Mouse (Mus musculus) kidney, postnatal 25 days (tissue): Measurements from ENCODE around the gene Gna12.

Experiments
- DNase-seq, 2 experiments: peaks; one replicate each; pipeline ENCODE4 v3.0.0; 2021; ENCODE audit warnings: mixed read lengths in 2 of 2

The Gna12 gene

DNA sequence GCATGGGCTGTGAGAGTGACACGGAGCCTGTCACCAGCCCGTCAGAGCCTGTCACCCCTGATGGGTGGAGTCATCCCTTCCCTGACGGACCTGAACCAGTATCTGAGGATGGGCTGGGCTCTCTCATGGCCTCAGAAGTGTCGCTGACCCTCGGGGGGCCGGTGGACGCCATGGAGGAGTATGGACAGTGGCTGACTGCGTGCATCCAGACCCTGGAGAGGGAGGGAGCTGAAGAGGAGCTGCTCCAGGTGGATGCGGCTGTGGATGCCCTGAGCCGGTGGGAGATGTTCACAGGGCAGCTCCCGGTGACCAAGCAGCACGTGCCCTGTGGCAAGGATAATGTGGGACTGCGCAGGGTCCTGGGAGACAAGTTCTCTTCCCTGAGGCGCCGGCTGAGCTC lies 78.2 kb downstream of the Gna12 start:
- DNase-seq: no peak

DNA sequence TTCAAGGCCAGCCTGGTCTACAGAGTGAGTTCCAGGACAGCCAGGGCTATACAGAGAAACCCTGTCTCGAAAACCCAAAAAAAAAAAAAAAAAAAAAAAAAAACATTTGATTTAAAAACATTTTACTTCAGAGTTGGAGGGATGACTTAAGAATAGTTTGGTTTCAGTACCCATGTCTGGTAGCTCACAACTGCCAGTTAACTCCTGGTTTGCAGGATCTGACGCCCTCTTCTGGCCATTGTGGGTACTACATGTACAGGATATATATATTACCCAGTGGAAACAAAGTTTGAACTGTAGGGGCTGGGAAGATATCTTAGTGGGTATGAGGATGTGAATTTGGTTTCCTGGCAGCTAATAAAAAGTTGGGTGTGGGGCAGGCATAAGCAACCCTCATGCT lies 79.3 kb downstream of the Gna12 start:
- peak in 1 of 2 experiments; percentile 78 for DNase-seq

GRCm38 (mm10) chr5:140749062-140749875 lies 81.0 kb downstream of the Gna12 start:
- peak; percentile 85 to 89 for DNase-seq

GRCm38 (mm10) chr5:140748425-140748824 lies 81.8 kb downstream of the Gna12 start:
- peak; percentile 78 to 94 for DNase-seq

DNA sequence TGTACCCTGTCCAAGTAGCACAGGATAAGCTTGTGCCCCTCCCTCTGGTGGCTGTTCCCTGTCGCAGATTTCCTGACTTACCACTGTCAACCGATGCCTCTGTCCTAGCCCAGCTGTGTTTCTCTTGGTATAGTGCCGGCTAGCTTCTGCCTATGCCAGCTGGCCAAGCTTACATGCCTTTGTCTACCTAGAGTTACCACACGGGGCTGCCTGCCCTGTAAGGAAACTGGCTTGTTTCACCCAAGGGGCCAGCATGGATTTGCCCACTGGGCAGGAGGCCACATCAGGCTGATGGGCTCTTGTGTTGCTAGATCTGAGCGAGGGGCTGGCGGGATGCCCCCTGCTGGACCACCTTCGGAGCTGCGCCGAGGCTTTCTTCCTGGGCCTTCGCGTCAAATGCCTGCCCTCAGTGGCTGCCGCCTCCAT lies 86.5 kb downstream of the Gna12 start:
- DNase-seq: no peak

- DNase-seq: no peak
Measured at GRCm38 (mm10) chr5:140741877-140742276, 88.4 kb downstream of the Gna12 start.

DNA sequence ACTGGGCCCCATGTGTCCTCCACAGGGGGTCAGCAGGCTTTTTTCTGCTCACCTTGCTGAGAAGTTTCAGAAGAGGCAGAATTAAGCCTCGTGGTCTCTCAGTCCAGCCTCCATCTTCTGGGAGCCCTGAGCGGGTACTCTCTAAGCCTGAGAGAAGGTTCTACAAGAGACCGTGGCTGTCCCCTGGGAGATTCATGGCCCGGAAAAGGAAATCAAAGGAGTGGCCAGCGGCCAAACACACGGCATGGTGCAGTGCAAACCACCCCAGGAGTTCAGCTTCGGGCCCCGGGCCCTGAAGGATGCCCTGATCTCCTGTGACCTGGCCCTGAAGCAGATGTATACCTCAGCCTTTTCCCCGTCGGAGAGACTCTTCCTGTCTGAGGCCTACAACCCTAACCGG lies 89.2 kb downstream of the Gna12 start:
- peak; percentile 57 to 65 for DNase-seq

- DNase-seq: no peak
Measured at GRCm38 (mm10) chr5:140739813-140740212, 90.4 kb downstream of the Gna12 start.

GRCm38 (mm10) chr5:140736166-140736565 lies 94.1 kb downstream of the Gna12 start:
- DNase-seq: no peak

GRCm38 (mm10) chr5:140735297-140735696 lies 94.9 kb downstream of the Gna12 start:
- peak; percentile 20 to 53 for DNase-seq

GRCm38 (mm10) chr5:140733336-140733735 lies 96.9 kb downstream of the Gna12 start:
- DNase-seq: no peak

GRCm38 (mm10) chr5:140732195-140732594 lies 98.0 kb downstream of the Gna12 start:
- no peak for DNase-seq

- no peak for DNase-seq
Measured at GRCm38 (mm10) chr5:140731040-140731797, 99.0 kb downstream of the Gna12 start.

DNA sequence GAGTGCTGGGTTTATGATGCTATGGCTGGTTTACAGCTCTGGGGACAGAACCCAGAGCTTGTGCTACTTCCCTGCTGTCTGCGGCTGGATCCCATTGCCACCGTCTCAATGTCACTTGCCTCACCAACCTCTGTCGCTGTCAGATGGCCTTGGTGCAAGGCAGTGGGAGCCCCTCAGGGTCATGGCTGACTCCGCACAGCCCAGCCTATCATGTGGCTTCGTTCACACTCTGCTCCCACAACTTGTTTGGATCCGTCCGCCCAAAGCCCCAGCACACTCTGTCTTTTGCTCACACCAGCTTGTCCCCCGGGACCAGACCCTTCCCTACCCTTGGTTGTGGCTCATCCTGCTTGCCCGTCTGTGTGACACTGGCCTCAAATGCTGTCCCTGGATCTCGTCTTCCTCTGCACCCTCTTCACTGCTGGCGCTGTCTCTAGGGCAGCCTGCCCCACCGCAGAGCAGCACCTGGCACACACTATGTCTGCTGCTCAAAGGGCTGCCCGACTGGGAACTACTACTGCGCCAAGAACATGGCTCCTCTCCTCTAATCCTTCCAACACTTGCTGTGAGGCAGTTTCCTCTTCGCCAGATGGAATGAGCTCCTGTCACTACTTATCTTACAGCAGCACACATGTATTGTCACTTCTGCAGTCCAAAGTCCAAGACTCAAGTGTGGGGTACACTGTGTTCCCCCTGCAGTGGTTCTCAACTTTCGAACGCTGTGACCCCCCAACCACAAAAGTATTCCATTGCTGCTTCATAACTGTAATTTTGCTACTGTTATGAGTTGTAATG lies 103.1 kb downstream of the Gna12 start:
- no peak for DNase-seq

DNA sequence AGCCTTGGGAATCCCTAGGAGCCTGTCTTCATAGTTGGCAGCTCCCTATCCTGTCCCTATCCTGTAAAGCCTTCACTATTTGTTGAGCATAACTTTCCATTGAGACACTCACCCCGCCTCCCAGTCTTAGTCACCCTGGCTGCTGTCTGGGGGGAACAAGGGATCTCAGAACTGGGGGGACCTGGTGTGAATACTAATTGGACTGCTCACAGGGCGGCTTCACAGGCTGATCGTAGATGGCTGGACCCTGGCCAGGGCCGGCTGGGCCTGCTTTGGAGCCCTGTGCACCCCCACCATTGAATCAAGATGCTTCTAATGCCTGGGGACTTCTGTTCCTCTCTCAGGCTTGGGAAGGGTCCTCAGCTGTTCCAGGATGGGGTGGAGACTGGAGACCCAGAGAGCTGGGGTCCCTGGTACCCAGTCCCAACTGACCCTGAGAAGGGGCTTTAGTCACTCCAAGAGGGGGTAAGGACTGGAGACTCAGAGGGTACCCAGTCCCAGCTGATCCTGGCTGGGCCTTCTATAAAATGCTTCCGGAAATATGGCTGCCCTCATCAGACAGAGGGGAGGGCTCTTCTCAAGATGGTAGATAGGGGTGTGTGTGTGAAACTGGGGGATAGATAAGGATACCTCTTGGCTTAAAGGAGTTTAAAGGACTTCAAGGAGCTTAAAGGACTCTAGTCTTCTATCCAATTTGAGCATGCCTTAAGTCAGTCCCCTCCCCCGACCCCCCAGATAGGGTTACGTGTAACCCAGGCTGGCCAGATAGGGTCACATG lies 104.0 kb downstream of the Gna12 start:
- no peak for DNase-seq

DNA sequence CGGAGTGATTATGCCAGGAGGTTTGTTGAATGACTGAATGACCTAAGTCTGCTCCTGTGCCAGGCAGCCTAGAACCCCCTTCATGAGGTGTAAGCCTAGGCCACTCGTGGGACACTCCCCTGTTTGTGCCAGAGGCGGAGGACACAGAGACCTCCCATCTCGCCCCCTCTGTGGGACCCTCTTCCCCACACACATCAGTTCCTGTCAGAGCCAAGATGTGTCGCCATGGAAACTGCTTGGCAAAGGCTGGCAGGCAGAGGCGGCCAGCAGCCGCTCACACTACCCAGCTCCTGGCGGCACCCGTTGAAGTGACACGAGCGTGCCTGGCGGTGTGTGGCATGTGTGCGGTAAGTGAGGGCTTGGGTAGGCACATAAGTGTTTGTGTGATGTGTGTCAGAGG lies 106.4 kb downstream of the Gna12 start, which contains the start of gene Amz1:
Amz1 (plus strand) TSS at position 306 of the 400 bp plus-strand sequence.
- DNase-seq: no peak

GRCm38 (mm10) chr5:140722121-140722520 lies 108.1 kb downstream of the Gna12 start:
- no peak for DNase-seq

GRCm38 (mm10) chr5:140720773-140721172 lies 109.5 kb downstream of the Gna12 start:
- no peak for DNase-seq

DNA sequence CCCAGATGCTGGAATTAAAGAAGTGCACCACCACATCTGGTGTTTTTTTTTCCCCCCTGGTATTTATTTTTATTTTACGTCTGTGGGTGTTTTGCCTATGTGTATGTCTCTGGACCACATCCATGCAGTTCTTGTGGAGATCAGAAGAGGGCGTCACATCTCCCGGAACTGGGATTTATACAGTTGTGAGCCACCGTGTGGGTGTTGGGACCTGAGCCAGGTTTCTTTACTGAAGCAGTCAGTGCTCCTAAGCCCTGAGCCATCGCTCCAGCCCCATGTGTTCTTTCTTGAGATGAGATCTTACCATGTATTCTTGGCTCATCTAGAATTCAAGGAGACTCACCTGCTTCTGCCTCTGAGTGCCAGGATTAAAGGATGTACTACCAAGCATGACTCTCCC lies 119.2 kb downstream of the Gna12 start:
- DNase-seq: no peak

DNA sequence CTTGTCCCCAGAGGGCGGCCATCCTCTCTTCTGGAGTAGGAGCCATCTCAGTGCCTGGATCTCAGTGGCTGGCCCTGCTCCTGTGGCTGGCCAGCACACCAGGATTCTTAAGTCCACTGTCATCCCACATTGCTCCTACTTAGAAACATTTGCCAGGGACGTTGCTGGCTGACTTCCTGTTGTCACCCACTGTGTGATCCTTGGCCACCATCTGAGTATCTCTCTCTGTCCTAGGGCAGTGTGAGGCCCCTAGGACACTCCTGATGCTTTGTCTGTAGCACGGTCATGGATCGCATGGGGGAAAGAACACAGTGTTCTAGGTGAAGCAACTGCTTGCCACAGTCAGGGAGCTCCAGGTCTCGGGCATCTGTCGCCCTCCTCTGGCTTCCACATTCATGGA lies 119.9 kb downstream of the Gna12 start:
- no peak for DNase-seq
